Mouse (Mus musculus) erythroblast, embryonic 14.5 days (primary cell): ENCODE results near the gene Oprm1.

ENCODE experiments used
- GATA1 ChIP-seq: IDR thresholded peaks from 2 replicates; pipeline ENCODE4 v1.6.1; 2012; ENCODE audit warnings: low read length, inconsistent platforms, mixed read lengths
- TAL1 ChIP-seq: IDR thresholded peaks from 3 replicates; pipeline ENCODE4 v1.6.1; 2012; ENCODE audit warnings: low read length, inconsistent platforms, mixed read lengths

DNA sequence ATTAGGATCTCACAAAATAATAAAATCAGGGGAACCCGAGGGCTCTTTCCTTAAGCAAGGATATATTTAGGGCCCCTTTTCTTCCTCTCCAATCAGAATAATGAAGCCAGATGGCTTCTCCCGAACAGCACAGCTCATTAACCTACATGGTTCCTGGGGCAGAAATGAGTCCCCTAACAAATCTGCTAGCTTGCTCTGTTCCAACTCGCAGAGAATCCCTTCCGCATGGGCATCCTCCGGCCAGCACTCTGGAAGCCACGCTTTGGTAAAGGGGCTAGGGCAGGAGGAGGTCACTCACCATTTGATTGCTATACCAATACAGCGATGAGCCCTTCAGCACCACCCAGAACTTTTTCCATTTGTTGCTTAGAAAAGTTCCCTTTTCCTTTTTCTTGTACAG is 220.9 kb downstream of the Oprm1 start:
- no peak for TF ChIP-seq TAL1
- no peak for TF ChIP-seq GATA1
